Mouse (Mus musculus): Measurements from ENCODE around the gene Zfp324. TPM values are rescaled to one million over a fixed set of nuclear protein-coding genes. Genes with fewer than 3 reads are reported as not detected.
"Not testable (repeated sequence)": the region's sequence is repeated elsewhere in the genome, so short reads cannot be mapped to it uniquely, and the experiment has no call there.

Zfp324 gene
- total RNA-seq (2017), result 0.96 to 4.5 TPM (median 1.9 TPM) in 3 replicates

GRCm38 (mm10) chr7:12965678-12966091 lies at the start of gene Zfp324:
Gene Zfp324 (plus strand): TSS chr7:12965838.
- ATAC-seq (replicated peaks; ENCODE audit: insufficient number of reproducible peaks, low FRiP score, low TSS enrichment, poor library complexity, severe bottlenecking), result peak; percentile 90

GRCm38 (mm10) chr7:12920495-12920894 lies 45.1 kb upstream of the Zfp324 start:
- not testable (repeated sequence) for ATAC-seq (replicated peaks; ENCODE audit: insufficient number of reproducible peaks, low FRiP score, low TSS enrichment, poor library complexity, severe bottlenecking)

GRCm38 (mm10) chr7:12921318-12921704 lies 44.3 kb upstream of the Zfp324 start:
- no peak for ATAC-seq (replicated peaks; ENCODE audit: insufficient number of reproducible peaks, low FRiP score, low TSS enrichment, poor library complexity, severe bottlenecking)

DNA sequence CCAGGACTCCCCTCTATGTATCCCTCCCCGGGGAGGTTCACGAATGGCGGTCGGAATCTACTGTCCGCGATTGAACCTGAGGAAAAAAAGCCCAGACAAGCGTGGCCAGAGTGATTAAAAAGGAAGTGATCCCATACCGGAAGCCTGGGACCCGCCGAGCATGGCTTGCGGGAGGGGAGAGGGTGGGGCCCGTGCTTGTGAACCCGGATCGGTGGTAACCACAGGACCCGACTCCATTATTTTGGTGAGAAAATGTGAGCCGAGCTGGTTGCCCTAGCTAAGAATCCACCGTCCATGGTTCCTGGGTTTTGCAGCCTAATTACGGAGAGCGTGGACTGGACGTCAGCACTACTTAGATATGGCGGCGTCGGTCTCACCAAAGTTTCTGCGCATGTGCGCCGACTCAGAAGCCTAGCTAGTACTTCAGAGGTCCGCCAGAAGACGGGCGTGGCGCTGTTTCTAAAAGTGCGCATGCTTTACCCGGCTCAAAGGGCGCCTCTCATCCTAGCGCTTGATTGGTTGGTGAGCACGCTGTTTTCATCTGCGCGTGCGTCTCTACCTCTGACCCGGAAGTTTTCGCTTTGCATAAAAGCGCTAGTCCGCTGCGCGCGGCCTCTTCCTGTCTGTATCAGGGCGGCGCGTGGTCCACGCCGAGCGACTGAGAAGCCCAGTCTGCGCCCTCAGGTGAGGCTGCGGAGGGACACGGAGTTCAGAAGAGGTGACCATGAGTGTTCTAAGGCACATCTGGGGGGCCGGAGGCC lies 43.8 kb upstream of the Zfp324 start, which contains the start of gene Rps5:
Gene Rps5, plus strand, starts transcription at position 586 of the 761 bp plus-strand sequence.
- ATAC-seq (replicated peaks; ENCODE audit: insufficient number of reproducible peaks, low FRiP score, low TSS enrichment, poor library complexity, severe bottlenecking), result peak; percentile 96

GRCm38 (mm10) chr7:12922729-12923128 lies 42.9 kb upstream of the Zfp324 start:
- ATAC-seq (replicated peaks; ENCODE audit: insufficient number of reproducible peaks, low FRiP score, low TSS enrichment, poor library complexity, severe bottlenecking), result no peak

GRCm38 (mm10) chr7:12926316-12926715 lies 39.3 kb upstream of the Zfp324 start:
- no peak for ATAC-seq (replicated peaks; ENCODE audit: insufficient number of reproducible peaks, low FRiP score, low TSS enrichment, poor library complexity, severe bottlenecking)

DNA sequence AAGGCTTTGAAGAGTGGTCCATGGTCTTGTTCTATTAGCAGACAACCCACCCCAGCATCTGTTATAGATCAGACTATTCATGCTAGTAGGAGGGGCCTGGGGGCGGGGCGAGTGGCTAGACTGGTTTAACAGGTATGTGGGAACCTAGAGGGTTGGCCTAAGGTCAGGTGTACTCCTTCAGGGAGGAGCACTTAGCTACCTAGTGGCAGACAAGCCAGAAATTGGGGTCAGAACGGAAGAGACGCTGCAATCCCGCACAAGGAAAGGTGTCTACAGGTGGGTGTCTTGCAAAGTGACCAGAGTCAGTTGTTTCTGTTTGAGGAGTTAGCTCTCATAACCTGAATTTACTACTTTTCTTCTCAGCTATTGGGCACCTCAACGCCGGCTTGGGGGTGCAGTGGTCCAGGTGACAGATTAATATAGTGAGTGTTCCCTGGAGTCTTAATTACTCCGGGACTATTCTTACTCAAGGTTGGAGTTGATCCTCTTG lies 38.4 kb upstream of the Zfp324 start, which contains the start of gene Rnf225:
Gene Rnf225, plus strand, starts transcription at position 226 of the 490 bp plus-strand sequence.
- ATAC-seq (replicated peaks; ENCODE audit: insufficient number of reproducible peaks, low FRiP score, low TSS enrichment, poor library complexity, severe bottlenecking), result no peak

- ATAC-seq (replicated peaks; ENCODE audit: insufficient number of reproducible peaks, low FRiP score, low TSS enrichment, poor library complexity, severe bottlenecking), result no peak
These were observed 37.7 kb upstream of the Zfp324 start for GRCm38 (mm10) chr7:12927693-12928589.

GRCm38 (mm10) chr7:12933615-12934140 lies 32.0 kb upstream of the Zfp324 start:
- ATAC-seq (replicated peaks; ENCODE audit: insufficient number of reproducible peaks, low FRiP score, low TSS enrichment, poor library complexity, severe bottlenecking), result no peak

- ATAC-seq (replicated peaks; ENCODE audit: insufficient number of reproducible peaks, low FRiP score, low TSS enrichment, poor library complexity, severe bottlenecking), result no peak
These were observed 30.8 kb upstream of the Zfp324 start for GRCm38 (mm10) chr7:12934808-12935207.

DNA sequence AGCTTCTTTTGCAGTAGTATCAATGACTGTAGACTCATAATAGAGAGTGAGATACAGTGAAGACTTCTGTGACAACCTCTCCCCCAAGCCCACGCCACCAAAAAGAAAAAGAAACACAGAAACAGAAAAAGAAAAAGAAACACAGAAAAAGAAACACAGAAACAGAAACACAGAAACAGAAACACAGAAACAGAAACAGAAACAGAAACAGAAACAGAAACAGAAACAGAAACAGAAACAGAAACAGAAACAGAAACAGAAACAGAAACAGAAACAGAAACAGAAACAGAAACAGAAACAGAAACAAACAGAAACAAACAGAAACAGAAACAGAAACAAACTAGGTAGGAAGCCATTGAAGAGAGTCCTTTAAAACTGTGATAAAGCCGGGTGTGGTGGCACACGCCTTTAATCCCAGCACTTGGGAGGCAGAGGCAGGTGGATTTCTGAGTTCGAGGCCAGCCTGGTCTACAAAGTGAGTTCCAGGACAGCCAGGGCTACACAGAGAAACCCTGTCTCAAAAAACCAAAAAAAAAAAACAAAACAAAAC lies 28.3 kb upstream of the Zfp324 start:
- not testable (repeated sequence) for ATAC-seq (replicated peaks; ENCODE audit: insufficient number of reproducible peaks, low FRiP score, low TSS enrichment, poor library complexity, severe bottlenecking)

GRCm38 (mm10) chr7:12940599-12940998 lies 25.0 kb upstream of the Zfp324 start:
- no peak for ATAC-seq (replicated peaks; ENCODE audit: insufficient number of reproducible peaks, low FRiP score, low TSS enrichment, poor library complexity, severe bottlenecking)

DNA sequence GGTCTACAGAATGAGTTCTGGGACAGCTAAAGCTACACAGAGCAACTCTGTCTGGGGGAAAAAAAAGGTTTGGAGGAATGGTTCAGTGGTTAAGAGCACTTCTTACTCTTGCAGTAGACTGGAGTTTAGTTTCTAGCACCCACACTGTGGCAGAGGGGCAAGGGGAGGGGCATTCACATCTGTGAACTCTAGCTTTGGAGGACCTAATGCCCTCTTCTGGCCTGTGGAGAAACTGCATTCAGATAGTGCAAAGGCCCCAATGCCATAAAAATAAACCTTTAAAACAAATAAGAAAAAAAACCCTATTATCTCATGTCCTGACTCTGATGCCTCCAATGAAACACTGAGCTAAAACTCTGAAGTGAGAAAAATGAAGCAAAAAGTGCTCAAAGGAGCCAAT lies 22.1 kb upstream of the Zfp324 start:
- ATAC-seq (replicated peaks; ENCODE audit: insufficient number of reproducible peaks, low FRiP score, low TSS enrichment, poor library complexity, severe bottlenecking), result peak; percentile 65

GRCm38 (mm10) chr7:12949032-12949871 lies 16.4 kb upstream of the Zfp324 start:
- ATAC-seq (replicated peaks; ENCODE audit: insufficient number of reproducible peaks, low FRiP score, low TSS enrichment, poor library complexity, severe bottlenecking), result peak; percentile 97

- no peak for ATAC-seq (replicated peaks; ENCODE audit: insufficient number of reproducible peaks, low FRiP score, low TSS enrichment, poor library complexity, severe bottlenecking)
These were observed 15.8 kb upstream of the Zfp324 start for GRCm38 (mm10) chr7:12949872-12950229.

GRCm38 (mm10) chr7:12954896-12955295 lies 10.7 kb upstream of the Zfp324 start:
- no peak for ATAC-seq (replicated peaks; ENCODE audit: insufficient number of reproducible peaks, low FRiP score, low TSS enrichment, poor library complexity, severe bottlenecking)

GRCm38 (mm10) chr7:12957511-12957910 lies 8.1 kb upstream of the Zfp324 start:
- no peak for ATAC-seq (replicated peaks; ENCODE audit: insufficient number of reproducible peaks, low FRiP score, low TSS enrichment, poor library complexity, severe bottlenecking)

DNA sequence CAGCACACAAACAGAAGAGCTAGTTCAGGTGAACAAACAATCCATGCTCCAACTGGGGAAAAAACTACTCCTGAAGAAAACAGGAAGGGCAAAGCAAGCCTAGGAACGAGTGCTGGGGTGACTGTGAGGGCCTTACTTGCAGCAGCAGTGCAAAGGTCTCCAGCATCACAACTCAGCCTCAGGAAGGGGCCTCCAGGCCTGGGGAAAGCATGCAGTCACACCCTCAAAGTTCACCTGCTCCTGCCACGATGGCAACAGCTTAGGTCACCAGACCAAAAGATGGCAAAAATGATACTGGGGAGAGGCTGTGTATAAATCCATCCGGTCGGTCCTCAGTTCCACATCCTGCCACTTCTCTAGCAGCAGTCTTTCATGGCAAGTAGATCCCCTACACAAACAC lies 6.7 kb upstream of the Zfp324 start:
- ATAC-seq (replicated peaks; ENCODE audit: insufficient number of reproducible peaks, low FRiP score, low TSS enrichment, poor library complexity, severe bottlenecking), result no peak
